In the genomic region with DNA sequence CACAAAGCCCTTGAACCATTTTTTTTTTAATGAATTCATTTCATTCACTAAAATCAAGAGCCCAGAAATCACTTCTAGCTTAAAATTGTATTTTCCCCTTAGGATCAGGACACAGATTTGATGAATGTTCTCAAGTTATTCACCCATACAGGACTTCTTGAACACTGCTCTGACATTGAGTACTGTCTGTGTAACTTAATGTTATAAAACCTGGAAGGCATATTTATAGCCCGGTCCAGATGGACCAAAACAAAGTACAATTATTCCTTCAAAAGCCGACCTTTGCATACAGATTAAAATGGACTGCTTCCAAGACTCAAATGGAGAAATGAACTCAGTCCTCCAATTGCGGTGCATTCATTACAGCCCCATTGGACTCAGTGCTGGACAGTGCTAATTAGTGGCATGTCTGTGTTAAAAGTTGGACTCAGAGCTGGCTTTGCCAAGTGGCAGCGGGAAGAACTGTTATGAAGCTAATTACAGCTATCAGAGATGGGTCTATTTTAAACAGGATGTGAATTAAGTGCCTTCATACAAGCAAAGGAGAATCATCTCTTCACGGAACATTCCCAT, we compare ENCODE assay signal across 10 mouse cellular contexts.
DNase-seq lines count a peak whose midpoint lies in the region.
"Had no signal": no experiment of that assay in that cellular context is flagged by ENCODE, and none has a peak within 500 bp of the region (broad histone marks: within the 10 kb centered on the region; RNA-seq: fewer than 3 reads in every experiment).

No protein-coding gene starts in this region.

- peak; percentile 30 to 56 for DNase-seq in cerebellum, postnatal 10 days
- no peak for DNase-seq in cerebellum, adult 9-10 months
- DNase-seq in right cerebral cortex, adult 18-20 months: peak; percentile 9
- no peak for DNase-seq in right cerebral cortex, postnatal 25 days
- DNase-seq in left cerebral cortex, adult 11 months (ENCODE audit: low spot score): peak; percentile 13
- DNase-seq in right cerebral cortex, postnatal 36 days (ENCODE audit: low spot score in 2 of 2): peak; percentile 1 to 2
- no peak for DNase-seq in embryo, embryonic 10 days (ENCODE audit: low spot score)
- DNase-seq in urinary bladder, postnatal 10 days (ENCODE audit: low spot score): no peak
- DNase-seq: adrenal gland, postnatal 14 days; lung, embryonic 14.5 days had no signal

Comparison
In these comparisons a context has a peak if more than half of its experiments do, and no peak if none do; other contexts are left out.
1. DNase-seq: peak in cerebellum, postnatal 10 days (2 of 2), right cerebral cortex, adult 18-20 months (single experiment), left cerebral cortex, adult 11 months (single experiment) and right cerebral cortex, postnatal 36 days (2 of 2); none in cerebellum, adult 9-10 months (single experiment), right cerebral cortex, postnatal 25 days (single experiment), embryo, embryonic 10 days (single experiment) and urinary bladder, postnatal 10 days (single experiment).